Mouse (Mus musculus) heart, adult 2 months (tissue): ENCODE measurements around the gene Pdlim4.

ENCODE experiments used
- CTCF ChIP-seq: fragments of 200-600 bp; IDR thresholded peaks from 2 replicates; pipeline ENCODE4 v1.8.1; 2022; ENCODE audit warnings: antibody characterized with exemption, mild to moderate bottlenecking, moderate library complexity
- EP300 ChIP-seq: fragments of 200-500 bp; IDR thresholded peaks from 2 replicates; pipeline ENCODE4 v1.6.1; 2011; ENCODE audit warnings: low read depth, low read length, control low read depth; ENCODE audit not compliant: insufficient read depth
- POLR2A ChIP-seq: fragments of 200-500 bp; IDR thresholded peaks from 2 replicates; pipeline ENCODE4 v1.6.1; 2011; ENCODE audit warnings: mild to moderate bottlenecking, low read depth, low read length, control low read depth; ENCODE audit not compliant: insufficient read depth

DNA sequence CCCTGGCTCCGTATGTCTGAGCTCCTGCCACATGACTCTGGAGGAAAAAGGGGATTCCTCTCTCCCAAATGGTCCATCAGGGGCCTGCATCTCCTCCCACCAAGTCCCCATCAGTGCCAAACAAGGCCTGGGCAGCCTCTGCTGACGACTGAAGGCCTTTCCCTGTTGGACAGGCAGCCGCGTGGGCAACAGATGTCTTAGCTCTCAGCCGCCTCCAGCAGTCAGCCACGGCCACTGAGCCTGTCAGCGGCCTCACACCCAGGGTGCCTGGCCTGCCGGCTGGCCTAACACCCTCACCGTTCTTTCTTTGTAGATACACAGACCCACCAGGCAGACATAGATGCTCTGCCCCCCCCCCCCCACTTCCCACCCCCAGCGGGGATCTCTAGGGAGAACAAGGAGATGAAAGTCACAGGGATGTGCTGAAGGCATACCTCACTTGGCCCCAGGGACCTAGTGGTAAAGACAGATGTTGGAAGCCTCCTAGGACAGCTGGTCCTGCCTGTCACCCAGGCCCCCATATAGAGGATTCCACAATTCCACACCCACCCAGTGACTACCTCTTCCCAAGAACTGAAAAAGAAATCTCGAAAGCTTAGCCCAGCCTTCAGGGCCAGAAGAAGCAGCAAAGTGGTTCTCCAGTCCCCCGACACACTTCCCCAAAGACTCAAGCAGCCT lies 1.4 kb downstream of the Pdlim4 start:
- TF ChIP-seq CTCF = no peak
- TF ChIP-seq POLR2A = no peak
- TF ChIP-seq EP300 = no peak
